Mouse (Mus musculus) myocyte (in vitro differentiated cells): ENCODE data around the gene Inpp5d.

Experiments used
- CEBPB ChIP-seq: IDR thresholded peaks from 2 replicates; pipeline ENCODE4 v1.6.1; 2011; ENCODE audit warnings: mild to moderate bottlenecking, moderate library complexity; ENCODE audit not compliant: poor library complexity, insufficient read depth, severe bottlenecking
- E2F4 ChIP-seq: IDR thresholded peaks from one replicate; pipeline ENCODE4 v1.6.1; 2011; ENCODE audit warnings: mild to moderate bottlenecking, control low read depth, moderate library complexity; ENCODE audit not compliant: insufficient read depth
- POLR2A ChIP-seq: IDR thresholded peaks from one replicate; pipeline ENCODE4 v1.6.1; 2011; ENCODE audit warnings: low read depth, mild to moderate bottlenecking, control low read depth, moderate library complexity; ENCODE audit not compliant: insufficient read length
- POLR2AphosphoS2 ChIP-seq: IDR thresholded peaks from one replicate; pipeline ENCODE4 v1.6.1; 2011; ENCODE audit warnings: low read depth, control low read depth; ENCODE audit not compliant: insufficient read length
- USF1 ChIP-seq: IDR thresholded peaks from one replicate; pipeline ENCODE4 v1.6.1; 2011; ENCODE audit warnings: low read depth, mild to moderate bottlenecking, control low read depth, moderate library complexity

GRCm38 (mm10) chr1:87640165-87640661 is 20.1 kb downstream of the Inpp5d start:
- no peak for TF ChIP-seq CEBPB
- no peak for TF ChIP-seq POLR2AphosphoS2
- no peak for TF ChIP-seq USF1
- no peak for TF ChIP-seq POLR2A
- no peak for TF ChIP-seq E2F4
